Mouse (Mus musculus) limb, embryonic 10.5 days (tissue): ENCODE results near the gene Maea. TPM values are rescaled to one million over a fixed set of nuclear protein-coding genes. Genes with fewer than 3 reads are reported as not detected.

Experiments used
- DNase-seq: peaks from one replicate; pipeline ENCODE4 v3.0.0-alpha.2; 2017; ENCODE audit warnings: low spot score
- H3K27ac ChIP-seq: fragments of 300-500 bp; sonication (generic); 2 replicates; pipeline ENCODE4 v1.5.1; 2016; ENCODE audit warnings: mild to moderate bottlenecking
- H3K27me3 ChIP-seq: fragments of 300-500 bp; sonication (generic); 2 replicates; pipeline ENCODE4 v1.6.1; 2016; ENCODE audit warnings: low read depth, mild to moderate bottlenecking; ENCODE audit not compliant: poor library complexity, severe bottlenecking
- H3K36me3 ChIP-seq: fragments of 300-500 bp; sonication (generic); 2 replicates; pipeline ENCODE4 v1.6.1; 2016; ENCODE audit warnings: mild to moderate bottlenecking, moderate library complexity
- H3K4me1 ChIP-seq: fragments of 300-500 bp; sonication (generic); 2 replicates; pipeline ENCODE4 v1.6.1; 2016
- H3K4me3 ChIP-seq: fragments of 300-500 bp; sonication (generic); 2 replicates; pipeline ENCODE4 v1.5.1; 2016; ENCODE audit warnings: mild to moderate bottlenecking, moderate library complexity
- H3K9me3 ChIP-seq: fragments of 300-500 bp; sonication (generic); replicated peaks from 2 replicates; pipeline ENCODE4 v1.6.1; 2016; ENCODE audit warnings: mild to moderate bottlenecking
- WGBS: fragments of 180-500 bp; shearing (Covaris S2); methylation state at CpG from one replicate; pipeline ENCODE4 v1.1.7; 2016; 5-methylcytosine and 5-hydroxymethylcytosine counted together
- polyA plus RNA-seq: library from polyadenylated mRNA; unstranded; fragments of >200 nt; fragmentation: Nextera tagmentation; extraction: Ambion mirVana; gene quantifications from 2 replicates; pipeline ENCODE4 v1.2.1, GENCODE M21; 2016

Gene Maea
- polyA plus RNA-seq, 1 experiment from 2014 or later = 161 TPM

DNA sequence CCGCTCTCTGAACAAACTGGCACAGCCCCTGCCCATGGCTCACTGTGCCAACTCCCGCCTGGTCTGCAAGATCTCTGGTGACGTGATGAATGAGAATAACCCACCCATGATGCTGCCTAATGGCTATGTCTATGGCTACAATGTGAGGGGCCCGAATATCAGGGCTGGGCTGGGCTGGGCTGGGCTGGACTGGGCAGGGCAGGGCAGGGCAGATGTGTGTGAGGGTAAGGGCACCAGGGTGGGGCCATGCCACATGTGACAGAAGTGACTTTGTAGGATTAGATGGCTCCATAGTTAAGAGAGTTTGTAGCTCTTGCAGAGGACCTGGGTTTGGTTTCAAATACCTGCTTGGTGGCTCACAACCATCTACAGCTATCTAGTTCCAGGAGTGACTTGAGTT is 36.4 kb downstream of the Maea start:
- H3K4me3 ChIP-seq = no peak overlapping the region
- no peak overlapping the region for H3K27ac ChIP-seq
- DNase-seq = no peak
- peaks cover 81% of the 10 kb centered on the region for H3K36me3 ChIP-seq
- no peaks in the 10 kb centered on the region for H3K9me3 ChIP-seq
- H3K4me1 ChIP-seq = no peaks in the 10 kb centered on the region
- no peaks in the 10 kb centered on the region for H3K27me3 ChIP-seq
- WGBS = 93% methylated on average over 4 of the region's 4 CpGs

DNA sequence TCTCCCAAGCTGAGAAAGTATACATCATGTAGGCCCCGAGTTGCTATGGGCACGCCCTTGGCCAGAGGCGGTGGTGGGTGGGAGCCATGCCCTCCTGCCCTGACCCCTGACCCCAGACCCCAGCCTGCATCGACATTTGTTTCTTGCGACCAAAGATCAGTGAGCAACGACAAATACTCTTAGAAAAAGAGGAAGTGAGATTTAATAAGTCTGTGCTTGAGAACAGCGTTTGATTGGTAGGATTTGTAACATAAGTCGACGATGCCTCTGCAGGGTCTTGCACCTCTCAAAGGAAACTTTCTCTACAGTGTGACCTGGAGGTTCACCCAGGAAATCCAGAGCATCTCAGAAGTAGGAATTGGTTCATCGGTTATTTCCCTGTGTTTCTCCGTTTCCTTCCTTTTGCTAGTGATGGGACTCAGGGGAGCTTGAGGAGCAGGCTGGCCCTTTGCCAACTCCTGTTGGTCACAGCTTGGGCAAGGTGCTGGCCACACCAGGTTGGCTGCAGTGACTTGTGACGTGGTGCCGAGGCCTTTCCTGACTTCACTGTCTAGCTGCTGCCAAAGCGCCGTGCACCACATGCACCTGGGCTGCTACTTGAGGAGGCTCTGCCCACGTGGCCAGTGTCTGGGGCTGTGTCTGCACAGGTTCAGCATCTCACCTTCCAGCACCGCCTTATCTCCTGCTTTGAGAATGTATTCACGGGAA is 37.2 kb downstream of the Maea start:
- Histone ChIP-seq H3K27me3 (no peaks in the 10 kb centered on the region), H3K36me3 (peaks cover 73% of the 10 kb centered on the region), H3K4me3 (no peak overlapping the region), H3K9me3 (no peaks in the 10 kb centered on the region), H3K4me1 (peaks cover 6% of the 10 kb centered on the region), H3K27ac (no peak overlapping the region)
- 88% methylated on average over 18 of the region's 18 CpGs for WGBS
- DNase-seq = no peak

DNA sequence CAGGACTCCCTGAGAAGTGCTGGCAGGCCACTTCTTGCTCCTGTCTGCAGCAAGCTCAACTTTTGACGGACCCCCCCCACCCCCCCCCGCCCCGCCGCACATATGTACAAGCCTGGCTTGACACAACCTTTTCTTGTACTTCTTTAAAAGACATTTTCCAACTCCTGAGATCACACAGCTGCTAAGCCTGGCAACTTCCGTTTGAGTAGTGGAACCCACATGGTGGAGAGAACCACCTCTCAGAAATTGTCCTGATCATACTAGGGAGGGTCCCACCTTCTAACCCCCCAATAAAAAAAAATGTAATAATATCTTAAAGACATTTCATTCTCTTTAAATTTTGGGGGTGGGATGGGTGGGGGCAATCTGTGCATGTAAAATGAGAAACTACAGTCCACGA is 41.9 kb downstream of the Maea start:
- Histone ChIP-seq H3K27me3 (no peaks in the 10 kb centered on the region), H3K9me3 (no peaks in the 10 kb centered on the region), H3K27ac (peak overlapping the region; percentile 89), H3K36me3 (peaks cover 43% of the 10 kb centered on the region), H3K4me1 (peaks cover 20% of the 10 kb centered on the region), H3K4me3 (peak overlapping the region; percentile 77)
- DNase-seq = no peak
- 68% methylated on average over 6 of the region's 6 CpGs for WGBS

DNA sequence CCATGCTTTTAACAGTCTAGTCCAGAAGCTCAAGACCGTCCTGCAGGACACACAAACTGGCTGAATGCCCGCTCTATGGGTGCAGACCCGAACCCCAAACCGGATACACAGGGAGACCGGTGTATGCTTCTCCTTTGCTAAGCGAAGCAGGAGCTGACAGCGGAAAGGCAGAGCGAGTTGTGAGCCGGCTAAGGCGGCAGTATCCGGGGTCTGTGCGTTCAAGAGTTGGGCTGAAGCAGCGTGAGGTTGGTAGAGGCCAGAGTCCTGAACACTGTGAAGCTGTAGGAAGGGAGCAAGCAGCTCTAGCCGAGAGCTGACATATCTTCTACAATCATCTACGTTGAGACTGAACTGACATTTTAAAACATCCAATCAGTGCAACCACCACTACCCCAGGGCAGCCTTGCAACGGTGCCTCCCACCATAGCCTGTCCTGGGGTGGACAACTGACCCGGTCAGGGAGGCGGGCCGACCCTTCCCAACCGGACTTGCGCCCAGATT is 42.5 kb downstream of the Maea start:
- H3K27ac ChIP-seq = peak overlapping the region; percentile 89
- H3K36me3 ChIP-seq = peaks cover 36% of the 10 kb centered on the region
- DNase-seq = no peak
- H3K9me3 ChIP-seq = no peaks in the 10 kb centered on the region
- H3K4me3 ChIP-seq = peak overlapping the region; percentile 77
- 1% methylated on average over 21 of the region's 21 CpGs for WGBS
- peaks cover 20% of the 10 kb centered on the region for H3K4me1 ChIP-seq
- H3K27me3 ChIP-seq = no peaks in the 10 kb centered on the region

DNA sequence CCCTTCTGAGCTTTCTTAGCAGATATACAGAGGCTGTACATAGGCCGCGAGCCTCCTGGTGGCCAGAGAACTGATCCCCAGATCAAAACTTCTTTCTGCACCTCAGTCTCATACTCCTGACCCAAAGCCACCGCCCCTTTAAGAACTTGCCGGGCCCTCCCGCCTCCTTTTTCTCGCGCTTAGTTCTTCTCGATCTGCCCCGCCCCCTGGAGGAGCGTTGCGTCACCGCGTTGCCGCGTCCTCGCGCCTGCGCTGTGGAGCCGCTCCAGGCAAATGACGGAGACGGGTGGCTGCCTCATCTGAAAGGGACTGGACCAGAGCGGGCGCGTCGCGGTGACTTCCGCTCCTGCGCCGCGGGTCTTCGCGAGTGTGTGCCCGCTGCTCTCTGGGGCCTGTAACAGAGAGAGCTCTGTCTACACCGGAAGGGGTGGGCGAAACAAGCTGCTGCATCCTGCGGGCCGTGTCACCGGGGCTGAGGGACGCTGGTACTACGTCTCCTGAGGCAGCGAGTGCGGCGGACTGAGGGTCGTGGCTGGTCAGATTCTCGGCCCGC is 43.1 kb downstream of the Maea start, which contains the start of gene Uvssa:
Gene Uvssa, plus strand, starts transcription at position 248 of the 553 bp plus-strand sequence.
- peaks cover 31% of the 10 kb centered on the region for H3K36me3 ChIP-seq
- H3K4me3 ChIP-seq = peak within 1 kb of the TSS; percentile 77
- H3K4me1 ChIP-seq = peaks cover 20% of the 10 kb centered on the region
- H3K27me3 ChIP-seq = no peaks in the 10 kb centered on the region
- H3K27ac ChIP-seq = peak within 1 kb of the TSS; percentile 89
- H3K9me3 ChIP-seq = no peaks in the 10 kb centered on the region
- DNase-seq = peak; percentile 100
- under 1% methylated on average over 46 of the region's 46 CpGs for WGBS

DNA sequence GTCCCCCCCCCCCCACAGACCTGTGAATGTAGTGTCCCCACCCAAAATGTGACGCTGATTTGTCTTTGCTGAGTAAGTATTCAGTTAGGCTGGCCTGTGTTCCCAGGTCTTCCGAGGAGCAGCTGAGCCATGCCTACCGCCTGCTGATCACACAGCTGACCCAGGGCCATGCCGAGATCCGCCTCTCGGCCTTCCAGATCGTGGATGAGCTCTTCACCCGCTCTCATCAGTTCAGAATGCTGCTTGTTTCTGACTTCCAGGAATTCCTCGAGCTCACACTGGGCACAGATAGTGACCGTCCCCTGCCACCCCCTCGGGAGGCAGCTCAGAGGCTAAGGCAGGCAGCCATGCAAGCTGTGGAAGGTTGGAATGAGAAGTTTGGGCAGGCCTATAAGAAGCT is 52.2 kb downstream of the Maea start:
- Histone ChIP-seq H3K27ac (no peak overlapping the region), H3K4me1 (no peaks in the 10 kb centered on the region), H3K36me3 (peaks cover 29% of the 10 kb centered on the region), H3K4me3 (no peak overlapping the region), H3K9me3 (no peaks in the 10 kb centered on the region), H3K27me3 (no peaks in the 10 kb centered on the region)
- WGBS = 89% methylated on average over 11 of the region's 11 CpGs
- no peak for DNase-seq

DNA sequence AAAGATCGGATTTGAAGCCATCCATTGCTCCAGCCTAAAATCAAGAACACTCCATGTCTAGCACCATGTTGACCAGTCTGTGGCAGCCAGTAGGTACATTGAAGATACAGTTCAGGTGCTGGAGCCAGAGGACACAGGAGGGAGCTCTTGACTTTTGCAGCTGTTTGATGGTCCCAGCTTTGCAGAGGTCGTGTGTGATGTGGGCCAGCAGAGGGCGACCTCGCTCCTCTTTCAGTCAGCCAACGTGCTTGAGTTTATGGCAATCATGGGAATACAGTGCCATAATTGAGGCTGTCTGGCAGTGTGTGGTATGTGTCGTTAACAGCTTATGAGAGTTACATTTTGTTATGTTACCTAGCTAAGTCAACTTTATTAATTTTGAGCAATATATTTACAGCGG is 58.5 kb downstream of the Maea start:
- Histone ChIP-seq H3K36me3 (peaks cover 26% of the 10 kb centered on the region), H3K27me3 (no peaks in the 10 kb centered on the region; the same call in 1 of the 2 replicates), H3K4me1 (no peaks in the 10 kb centered on the region), H3K9me3 (no peaks in the 10 kb centered on the region), H3K27ac (no peak overlapping the region), H3K4me3 (no peak overlapping the region)
- WGBS = 19% methylated on average over 7 of the region's 7 CpGs
- DNase-seq = peak; percentile 87

DNA sequence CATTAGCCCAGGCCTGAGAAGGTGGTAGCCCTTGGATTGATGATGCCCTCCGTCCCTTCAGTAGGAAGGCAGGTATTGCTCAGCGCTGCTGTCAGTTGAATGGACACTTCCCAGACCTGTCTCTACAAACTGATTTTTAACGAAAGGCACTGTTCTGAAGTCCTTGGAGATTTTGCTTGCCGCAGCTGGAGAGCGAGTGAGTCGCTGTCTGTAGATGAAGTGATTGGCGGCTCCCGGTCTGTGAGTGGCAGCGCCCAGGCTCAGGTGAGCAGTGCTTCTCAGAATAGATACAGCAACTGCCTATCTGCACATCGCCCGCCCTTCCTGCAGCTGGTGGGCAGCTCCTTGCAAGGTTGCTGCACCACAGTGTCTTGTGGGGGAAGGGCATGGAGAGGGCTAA is 60.4 kb downstream of the Maea start:
- 92% methylated on average over 11 of the region's 11 CpGs for WGBS

DNA sequence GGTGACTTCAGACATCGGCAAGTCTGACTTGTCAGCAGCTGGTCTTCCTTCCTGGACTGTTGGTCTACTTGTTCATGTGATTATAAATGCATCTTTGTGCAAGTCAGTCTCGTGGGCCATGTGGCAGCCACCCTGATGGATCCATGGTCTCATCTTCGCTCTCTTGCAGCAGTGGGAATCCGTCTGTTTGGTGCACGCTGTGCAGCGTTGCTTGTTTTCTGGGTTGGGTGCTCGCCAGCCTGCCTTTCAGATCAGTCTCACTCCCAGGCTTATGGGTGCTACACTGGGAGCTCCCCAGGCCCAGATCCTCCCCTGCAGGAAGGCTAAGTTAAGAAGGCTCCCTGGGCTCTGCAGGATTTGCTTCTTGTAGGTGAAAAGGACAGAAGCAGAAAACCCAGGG is 61.5 kb downstream of the Maea start:
- H3K36me3 ChIP-seq = peaks cover 12% of the 10 kb centered on the region
- H3K4me3 ChIP-seq = no peak overlapping the region
- no peaks in the 10 kb centered on the region for H3K9me3 ChIP-seq
- WGBS = 84% methylated on average over 7 of the region's 7 CpGs
- no peaks in the 10 kb centered on the region; the same call in 1 of the 2 replicates for H3K27me3 ChIP-seq
- no peak for DNase-seq
- H3K4me1 ChIP-seq = no peaks in the 10 kb centered on the region
- H3K27ac ChIP-seq = no peak overlapping the region

More for the DNA sequence above, 60.4 kb downstream of the Maea start:
- H3K36me3 ChIP-seq = peaks cover 22% of the 10 kb centered on the region
- no peaks in the 10 kb centered on the region; the same call in 1 of the 2 replicates for H3K27me3 ChIP-seq
- H3K27ac ChIP-seq = no peak overlapping the region
- no peak for DNase-seq
- no peaks in the 10 kb centered on the region for H3K9me3 ChIP-seq
- H3K4me1 ChIP-seq = no peaks in the 10 kb centered on the region
- no peak overlapping the region for H3K4me3 ChIP-seq

DNA sequence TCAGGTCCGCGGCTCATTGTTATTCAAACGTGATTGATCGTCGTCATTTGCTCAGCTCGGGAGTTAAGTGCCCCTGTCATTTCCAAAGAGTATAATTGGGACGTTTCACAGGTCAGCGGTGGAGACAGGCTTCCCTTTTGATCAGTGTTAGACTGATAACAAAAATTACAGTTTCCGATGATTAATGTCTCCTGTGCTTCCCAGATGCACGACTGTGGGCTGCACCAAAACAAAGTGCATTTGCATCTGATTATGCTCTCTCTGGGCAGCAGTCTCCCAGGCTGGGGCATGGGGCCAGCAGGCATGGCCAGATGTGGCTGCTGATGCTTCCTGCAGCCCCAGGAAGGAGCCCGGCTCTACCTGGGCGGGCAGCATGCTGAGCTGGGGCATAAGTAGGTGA is 65.5 kb downstream of the Maea start:
- 55% methylated on average over 12 of the region's 12 CpGs for WGBS
- Histone ChIP-seq H3K36me3 (peaks cover 3% of the 10 kb centered on the region; the same call in 1 of the 2 replicates), H3K9me3 (no peaks in the 10 kb centered on the region), H3K4me1 (no peaks in the 10 kb centered on the region), H3K27me3 (no peaks in the 10 kb centered on the region; the same call in 1 of the 2 replicates), H3K4me3 (no peak overlapping the region), H3K27ac (no peak overlapping the region)
- no peak for DNase-seq

DNA sequence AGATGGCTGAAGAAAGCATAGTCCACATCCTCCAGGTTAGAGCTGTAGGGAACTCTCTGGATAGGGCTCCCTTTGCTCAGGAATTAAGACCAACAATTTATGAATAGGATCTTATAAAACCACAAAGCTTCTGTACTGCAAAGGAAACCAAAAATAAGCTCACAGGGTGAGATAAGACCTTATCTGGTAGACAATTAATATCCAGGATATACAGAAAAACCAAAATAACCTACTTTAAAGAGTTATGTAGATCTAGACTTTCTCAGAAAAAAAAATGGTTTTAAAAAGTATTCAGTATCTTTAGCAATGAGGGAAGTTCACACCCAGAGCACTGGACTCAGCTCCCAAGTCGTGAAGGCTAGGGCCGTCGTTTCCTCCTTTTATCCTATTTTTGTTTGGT is 85.0 kb downstream of the Maea start:
- 81% methylated on average over 3 of the region's 3 CpGs for WGBS

More for the DNA sequence above, 85.0 kb downstream of the Maea start:
- Histone ChIP-seq H3K9me3 (no peaks in the 10 kb centered on the region), H3K27me3 (peaks cover 10% of the 10 kb centered on the region; the same call in 1 of the 2 replicates), H3K36me3 (peaks cover 6% of the 10 kb centered on the region; the same call in 1 of the 2 replicates), H3K4me1 (no peaks in the 10 kb centered on the region), H3K27ac (no peak overlapping the region), H3K4me3 (no peak overlapping the region)
- no peak for DNase-seq
